Mouse (Mus musculus) left cerebral cortex, postnatal 4 days (tissue): Measurements from ENCODE around the gene Paqr5. TPM values are rescaled to one million over a fixed set of nuclear protein-coding genes. Genes with fewer than 3 reads are reported as not detected.
A peak's percentile ranks its signal among the peaks of the same experiment; 100 is the strongest.

ENCODE experiments used
- DNase-seq: peaks from one replicate; pipeline ENCODE4 v3.0.0-alpha.2; 2022
- intact Hi-C: fragments of 180-260 bp; cut with DNase I; formaldehyde crosslinking; loops from one replicate; pipeline ENCODE4 v1.15.1; 2025
- total RNA-seq, 2 experiments: library from RNA; stranded (reverse); gene quantifications; 2 replicates each; pipeline ENCODE4 v1.2.3; 2021

Paqr5 gene
- total RNA-seq, 2 experiments from 2014 or later: 0.22 to 0.32 TPM

DNA sequence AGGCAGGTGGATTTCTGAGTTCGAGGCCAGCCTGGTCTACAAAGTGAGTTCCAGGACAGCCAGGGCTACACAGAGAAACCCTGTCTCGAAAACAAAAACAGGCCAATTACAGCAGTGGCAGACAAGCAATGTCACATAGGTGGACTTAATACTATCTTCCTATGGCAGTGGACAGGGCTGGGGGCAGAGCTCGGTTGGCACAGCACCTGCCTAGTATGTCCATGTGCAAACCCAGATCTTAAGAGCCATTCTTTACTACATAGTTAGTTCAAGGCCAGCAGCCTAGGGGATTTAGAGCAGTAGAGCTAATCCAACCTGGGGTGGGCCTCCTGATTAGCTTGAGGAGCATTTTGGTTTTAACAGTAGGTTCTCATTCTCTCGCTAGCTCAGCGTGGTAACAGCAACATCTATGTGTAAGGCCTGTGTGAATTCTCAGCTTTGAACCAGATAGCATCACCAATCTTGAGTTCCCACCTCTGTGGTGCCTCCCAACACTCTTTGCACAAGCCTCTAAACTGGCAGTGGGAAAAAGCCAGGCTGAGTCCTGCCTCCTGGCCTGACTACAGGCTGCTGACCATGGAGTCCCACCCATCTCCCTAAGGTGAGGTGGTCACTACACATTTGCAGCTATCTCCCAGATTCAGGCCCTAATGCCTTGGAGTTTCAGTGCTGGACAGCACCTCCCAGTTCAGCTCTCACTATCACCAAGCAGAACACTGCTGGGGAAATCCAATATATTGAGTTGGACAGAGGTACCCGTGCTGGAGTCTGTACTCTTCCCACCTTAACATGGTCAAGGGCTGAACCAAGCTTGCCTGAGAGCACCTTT, 115.1 kb downstream of the Paqr5 start:
- no peak for DNase-seq
- intact Hi-C loops: no loop called here

DNA sequence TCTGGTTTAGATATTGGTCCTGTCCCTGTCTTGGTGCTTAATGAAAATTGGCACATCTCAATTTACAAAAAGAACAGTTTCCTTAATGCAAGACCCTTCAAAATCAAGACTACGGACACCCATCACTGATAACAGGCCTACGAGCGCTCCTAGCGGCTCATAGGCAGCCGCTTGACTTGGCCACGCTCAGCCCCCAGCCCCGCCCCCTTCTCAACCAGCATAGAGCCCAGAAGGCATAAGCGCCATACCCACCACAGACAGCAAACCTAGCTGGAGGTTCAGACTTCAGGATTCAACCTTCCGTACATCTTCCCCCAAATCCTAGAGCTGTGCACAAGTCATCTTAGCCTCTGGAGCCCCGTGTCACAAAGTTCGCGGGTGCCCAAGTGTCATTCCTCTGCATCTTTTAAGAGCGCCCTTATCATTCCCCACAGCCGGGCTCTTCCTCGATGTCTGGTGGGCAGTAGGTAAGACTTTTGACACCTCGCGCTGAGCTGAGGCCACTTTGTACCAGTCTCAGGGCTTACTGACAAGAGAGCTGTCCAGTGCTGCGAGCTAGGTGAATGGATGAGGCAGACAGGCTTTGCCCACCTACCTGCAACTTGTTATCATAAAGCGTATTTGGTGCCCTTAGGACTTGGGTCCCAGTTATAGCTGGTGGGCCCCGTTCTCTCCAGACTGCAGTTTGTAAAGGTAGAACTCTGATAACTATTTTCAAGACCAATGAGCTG, 116.0 kb downstream of the Paqr5 start:
- peak; percentile 65 for DNase-seq
- intact Hi-C loops: no loop called here

DNA sequence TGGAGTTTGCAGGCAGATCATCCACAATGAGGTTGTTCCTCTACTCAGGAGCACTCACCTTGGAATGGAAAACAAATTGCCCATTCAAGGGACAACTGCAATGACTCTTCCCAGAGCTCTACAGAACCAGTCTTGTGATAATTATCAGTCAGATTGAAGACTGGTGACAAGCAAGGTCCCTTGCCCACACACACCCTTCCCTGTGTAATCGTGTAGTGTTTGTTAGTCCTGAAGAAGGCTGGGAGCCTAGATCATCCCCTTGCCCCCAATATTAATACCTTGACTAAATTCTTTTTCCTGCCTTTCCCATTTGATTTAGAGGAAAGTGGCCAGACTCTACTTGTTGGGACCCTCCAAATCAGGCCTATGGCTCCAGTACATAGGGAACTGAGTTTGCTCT, 117.0 kb downstream of the Paqr5 start:
- no peak for DNase-seq
- intact Hi-C loops: no loop called here

DNA sequence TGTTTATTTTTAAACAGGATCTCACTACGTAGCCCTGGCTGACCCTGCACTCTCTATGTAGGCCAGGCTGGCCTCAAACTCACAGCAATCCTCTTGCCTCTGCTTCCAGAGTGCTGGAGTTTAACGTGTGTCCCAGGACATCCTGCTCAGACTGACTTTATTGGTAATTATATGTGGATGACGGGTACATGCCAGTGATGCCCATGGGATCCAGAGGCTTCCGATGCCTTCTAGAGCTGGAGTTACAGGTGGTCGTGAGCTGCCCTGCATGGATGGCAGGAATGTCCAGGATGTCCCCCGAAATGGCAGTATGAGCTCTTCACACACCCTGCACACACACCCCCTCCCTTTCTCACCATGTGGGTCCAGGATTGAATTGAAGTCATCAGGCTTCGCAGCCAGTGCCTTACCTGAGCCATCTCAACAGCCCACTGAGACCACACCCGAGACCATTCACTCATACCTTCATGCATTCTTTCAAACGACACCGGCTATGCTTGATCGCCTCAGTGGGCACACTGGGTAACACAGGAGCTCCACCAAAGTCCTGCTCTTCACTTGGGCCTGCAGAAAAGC, 117.7 kb downstream of the Paqr5 start:
- no peak for DNase-seq
- intact Hi-C loops: no loop called here

DNA sequence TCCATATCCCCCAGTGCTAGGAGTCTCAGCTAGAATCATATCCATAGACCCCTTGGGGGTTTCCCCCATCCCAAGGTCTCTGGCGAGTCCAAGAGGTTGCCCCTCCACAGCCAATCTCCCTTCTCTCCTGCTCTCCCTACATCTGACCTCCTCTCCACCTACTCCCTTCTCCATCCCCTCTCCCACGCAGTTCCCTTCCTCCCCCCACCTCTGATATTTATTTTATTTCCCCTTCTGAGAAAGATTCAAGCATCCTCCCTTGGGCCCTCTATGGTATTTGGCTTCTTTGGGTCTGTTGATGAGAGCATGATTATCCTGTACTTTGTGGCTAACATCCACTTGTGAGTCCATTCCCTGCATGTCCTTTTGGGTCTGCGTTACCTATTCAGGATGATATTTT, 118.3 kb downstream of the Paqr5 start:
- DNase-seq: no peak
- intact Hi-C loops: no loop called here

DNA sequence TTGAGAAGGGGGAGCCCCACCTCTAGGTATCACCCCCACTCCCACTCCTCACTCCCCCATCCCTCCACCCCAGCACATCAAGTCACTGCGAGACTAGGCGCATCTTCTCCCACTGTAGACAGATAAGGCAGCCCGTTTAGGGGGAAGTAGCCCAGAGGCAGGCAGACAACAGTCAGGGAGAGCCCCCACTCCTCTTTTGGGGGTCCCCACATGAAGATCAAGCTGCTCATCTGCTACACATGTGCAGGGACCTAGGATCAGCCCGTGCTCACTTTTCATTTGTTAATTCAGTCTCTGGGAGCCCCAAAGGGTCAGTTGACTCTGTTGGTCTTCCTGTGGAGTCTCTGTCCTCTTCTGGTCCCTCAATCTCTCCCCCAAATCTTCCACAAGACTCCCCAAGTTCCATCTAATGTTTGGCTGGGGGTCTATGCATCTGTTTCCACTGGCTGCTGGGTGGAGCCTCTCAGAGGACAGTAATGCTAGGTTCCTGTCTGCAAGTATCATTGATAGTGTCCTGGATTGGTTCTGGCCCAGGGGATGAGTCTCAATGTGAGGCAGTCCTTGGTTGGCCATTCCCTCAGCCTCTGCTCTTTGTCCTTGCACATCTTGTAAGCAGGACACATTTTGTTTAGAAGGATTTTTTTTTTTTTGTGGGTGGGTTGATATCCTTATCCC, 118.9 kb downstream of the Paqr5 start:
- intact Hi-C loops: no loop called here
- no peak for DNase-seq

DNA sequence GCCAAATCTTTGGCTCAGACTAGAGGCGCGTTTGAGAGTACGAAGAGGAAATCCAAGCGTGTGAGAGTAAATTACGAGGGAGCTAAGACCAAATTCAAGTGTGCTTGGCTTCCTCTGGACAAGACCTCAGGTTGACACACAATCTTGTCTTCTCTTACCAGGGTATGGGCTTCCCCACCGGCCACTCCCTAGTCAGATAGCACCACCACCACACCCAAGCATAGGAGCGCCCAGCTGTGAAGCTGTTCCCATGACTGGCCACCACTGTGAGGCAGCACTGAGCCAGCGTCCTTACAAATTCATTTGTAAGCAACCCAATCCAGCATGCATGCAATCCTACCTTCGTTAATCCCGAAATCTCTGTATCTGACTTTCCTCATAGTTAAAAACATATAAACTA, 119.7 kb downstream of the Paqr5 start:
- DNase-seq: no peak
- intact Hi-C loops: no loop called here

DNA sequence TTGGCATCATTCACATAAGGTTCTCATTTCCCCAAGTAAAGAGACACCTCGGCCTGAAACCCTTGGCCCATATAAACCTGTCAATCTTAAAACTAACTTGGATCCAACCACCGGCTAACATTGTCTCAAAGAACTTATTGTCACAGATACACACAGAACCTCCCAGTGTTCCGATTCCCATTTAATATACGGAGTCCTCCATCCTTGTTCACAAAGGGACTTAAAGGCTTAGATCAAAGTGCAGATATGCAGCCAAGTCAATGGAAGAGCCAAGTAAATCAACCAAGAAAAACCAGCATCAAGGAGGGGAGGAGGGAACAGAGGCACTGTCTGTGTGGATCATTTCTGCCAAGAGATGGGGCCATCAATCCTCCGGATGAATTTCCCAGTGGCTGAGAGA, 121.1 kb downstream of the Paqr5 start:
- intact Hi-C loops: no loop called here
- no peak for DNase-seq

DNA sequence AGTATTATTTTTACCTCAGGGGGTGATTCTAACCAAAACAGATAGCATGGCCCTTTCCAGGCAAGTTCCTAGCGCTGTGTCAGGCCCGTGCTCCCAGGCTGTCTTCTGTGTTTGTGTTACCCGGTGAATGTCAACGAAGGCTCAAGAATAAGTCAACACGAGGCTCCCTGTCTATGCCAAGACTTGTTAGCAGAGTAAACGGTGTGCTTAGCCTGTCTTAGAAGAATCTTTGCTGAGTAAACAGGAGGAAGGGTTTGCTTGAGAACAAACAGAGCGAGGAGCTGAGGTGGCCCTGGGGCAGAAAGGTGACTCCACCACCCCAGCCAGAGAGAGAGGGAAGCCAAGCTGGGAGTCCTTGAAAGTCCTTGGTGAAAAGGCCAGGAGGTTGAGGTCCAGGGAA, 122.5 kb downstream of the Paqr5 start:
- DNase-seq: no peak
- intact Hi-C loops: no loop called here

Other genes starting within 250 kb of the Paqr5 start
- gene Rplp1, start 112.3 kb downstream of the Paqr5 start, total RNA-seq: 1,000 to 10,000 TPM; 2,004 to 2,011 TPM
- gene Kif23, start 80.1 kb downstream of the Paqr5 start, total RNA-seq: 10 to 100 TPM; 11.2 to 13.1 TPM
- gene Glce, start 95.8 kb upstream of the Paqr5 start, total RNA-seq: 10 to 100 TPM; 28.2 to 29.2 TPM